Mouse (Mus musculus) thymus, postnatal 0 days (tissue): ENCODE results near the gene Gna13. TPM values are rescaled to one million over a fixed set of nuclear protein-coding genes. Genes with fewer than 3 reads are reported as not detected.

Experiments
- polyA plus RNA-seq: library from polyadenylated mRNA; unstranded; fragments of >200 nt; fragmentation: Nextera tagmentation; extraction: Ambion mirVana; gene quantifications from 2 replicates; pipeline ENCODE4 v1.2.1, GENCODE M21; 2015

The Gna13 gene
- polyA plus RNA-seq, 1 experiment from 2014 or later, result 46.4 TPM

Other genes starting within 250 kb of the Gna13 start
- not detected in 2 replicates for gene E030025P04Rik, start 218.5 kb upstream of the Gna13 start, polyA plus RNA-seq
- gene Rgs9, start 64.7 kb upstream of the Gna13 start, polyA plus RNA-seq, result 0.66 and 1.5 TPM in 2 replicates
- 0.08 and 0.12 TPM in 2 replicates for gene 9930022D16Rik, start 51.1 kb downstream of the Gna13 start, polyA plus RNA-seq
- gene Amz2, start 63.1 kb downstream of the Gna13 start, polyA plus RNA-seq, result 59.4 and 60.0 TPM in 2 replicates
- gene Arsg, start 110.5 kb downstream of the Gna13 start, polyA plus RNA-seq, result 2.3 and 2.4 TPM in 2 replicates
- 14.4 TPM in 2 replicates for gene Slc16a6, start 110.8 kb downstream of the Gna13 start, polyA plus RNA-seq
- 12.3 and 14.4 TPM in 2 replicates for gene Wipi1, start 249.1 kb downstream of the Gna13 start, polyA plus RNA-seq